Mouse (Mus musculus): ENCODE data around the gene Zfp239. TPM values are rescaled to one million over a fixed set of nuclear protein-coding genes. Genes with fewer than 3 reads are reported as not detected.
A peak's percentile ranks its signal among the peaks of the same experiment; 100 is the strongest.

The Zfp239 gene
- polyA plus RNA-seq, 1 experiment, result 5.1 TPM

GRCm38 (mm10) chr6:117888642-117889096 lies 26.8 kb downstream of the Zfp239 start:
- Histone ChIP-seq H3K27ac (ENCODE audit: insufficient read depth, low read depth, low read length) (no peak overlapping the region), H3K4me1 (ENCODE audit: control insufficient read depth, insufficient read depth, insufficient read length, low read length) (peaks cover 12% of the 10 kb centered on the region), H3K36me3 (ENCODE audit: control insufficient read depth, insufficient read depth, low read length) (no peaks in the 10 kb centered on the region), H3K4me3 (ENCODE audit: low read depth, low read length) (no peak overlapping the region), H3K27me3 (ENCODE audit: control insufficient read depth, insufficient read depth, low read length) (no peaks in the 10 kb centered on the region)
- 71% methylated on average over 2 of the region's 2 CpGs for WGBS
- TF ChIP-seq POLR2A (IDR thresholded peaks at IDR 0.05; ENCODE audit: low read depth, low read length), result no peak
- TF ChIP-seq CTCF (IDR thresholded peaks at IDR 0.05; ENCODE audit: extremely low read depth, insufficient read length, insufficient replicate concordance, low read depth, low read length), result no peak

- no peaks in the 10 kb centered on the region for H3K27me3 ChIP-seq (ENCODE audit: control insufficient read depth, insufficient read depth, low read length)
- 68% methylated on average over 6 of the region's 6 CpGs for WGBS
- no peak overlapping the region for H3K4me3 ChIP-seq (ENCODE audit: low read depth, low read length)
- TF ChIP-seq CTCF (IDR thresholded peaks at IDR 0.05; ENCODE audit: extremely low read depth, insufficient read length, insufficient replicate concordance, low read depth, low read length) (no peak), POLR2A (IDR thresholded peaks at IDR 0.05; ENCODE audit: low read depth, low read length) (no peak)
- H3K4me1 ChIP-seq (ENCODE audit: control insufficient read depth, insufficient read depth, insufficient read length, low read length), result peaks cover 12% of the 10 kb centered on the region
- no peak overlapping the region for H3K27ac ChIP-seq (ENCODE audit: insufficient read depth, low read depth, low read length)
- no peaks in the 10 kb centered on the region for H3K36me3 ChIP-seq (ENCODE audit: control insufficient read depth, insufficient read depth, low read length)
Observed at GRCm38 (mm10) chr6:117890257-117890656, 28.4 kb downstream of the Zfp239 start.

- Histone ChIP-seq H3K36me3 (ENCODE audit: control insufficient read depth, insufficient read depth, low read length) (no peaks in the 10 kb centered on the region), H3K27me3 (ENCODE audit: control insufficient read depth, insufficient read depth, low read length) (no peaks in the 10 kb centered on the region), H3K4me1 (ENCODE audit: control insufficient read depth, insufficient read depth, insufficient read length, low read length) (peaks cover 12% of the 10 kb centered on the region), H3K4me3 (ENCODE audit: low read depth, low read length) (peak overlapping the region; percentile 68), H3K27ac (ENCODE audit: insufficient read depth, low read depth, low read length) (peak overlapping the region; percentile 67)
- 18% methylated on average over 14 of the region's 14 CpGs for WGBS
- no peak for TF ChIP-seq CTCF (IDR thresholded peaks at IDR 0.05; ENCODE audit: extremely low read depth, insufficient read length, insufficient replicate concordance, low read depth, low read length)
- TF ChIP-seq POLR2A (IDR thresholded peaks at IDR 0.05; ENCODE audit: low read depth, low read length), result no peak
Observed at GRCm38 (mm10) chr6:117891369-117892160, 29.7 kb downstream of the Zfp239 start.

GRCm38 (mm10) chr6:117892386-117892785 lies 30.5 kb downstream of the Zfp239 start:
- H3K36me3 ChIP-seq (ENCODE audit: control insufficient read depth, insufficient read depth, low read length), result no peaks in the 10 kb centered on the region
- WGBS, result 66% methylated on average over 3 of the region's 3 CpGs
- no peaks in the 10 kb centered on the region for H3K27me3 ChIP-seq (ENCODE audit: control insufficient read depth, insufficient read depth, low read length)
- TF ChIP-seq POLR2A (IDR thresholded peaks at IDR 0.05; ENCODE audit: low read depth, low read length) (no peak), CTCF (IDR thresholded peaks at IDR 0.05; ENCODE audit: extremely low read depth, insufficient read length, insufficient replicate concordance, low read depth, low read length) (no peak)
- peaks cover 12% of the 10 kb centered on the region for H3K4me1 ChIP-seq (ENCODE audit: control insufficient read depth, insufficient read depth, insufficient read length, low read length)
- H3K4me3 ChIP-seq (ENCODE audit: low read depth, low read length), result no peak overlapping the region
- H3K27ac ChIP-seq (ENCODE audit: insufficient read depth, low read depth, low read length), result no peak overlapping the region

GRCm38 (mm10) chr6:117893435-117893834 lies 31.5 kb downstream of the Zfp239 start:
- no peak for TF ChIP-seq POLR2A (IDR thresholded peaks at IDR 0.05; ENCODE audit: low read depth, low read length)
- no peak for TF ChIP-seq CTCF (IDR thresholded peaks at IDR 0.05; ENCODE audit: extremely low read depth, insufficient read length, insufficient replicate concordance, low read depth, low read length)
- no peak overlapping the region for H3K27ac ChIP-seq (ENCODE audit: insufficient read depth, low read depth, low read length)
- no peaks in the 10 kb centered on the region for H3K36me3 ChIP-seq (ENCODE audit: control insufficient read depth, insufficient read depth, low read length)
- 96% methylated on average over 2 of the region's 2 CpGs for WGBS
- no peaks in the 10 kb centered on the region for H3K27me3 ChIP-seq (ENCODE audit: control insufficient read depth, insufficient read depth, low read length)
- no peak overlapping the region for H3K4me3 ChIP-seq (ENCODE audit: low read depth, low read length)
- H3K4me1 ChIP-seq (ENCODE audit: control insufficient read depth, insufficient read depth, insufficient read length, low read length), result peaks cover 9% of the 10 kb centered on the region

GRCm38 (mm10) chr6:117897800-117898199 lies 35.9 kb downstream of the Zfp239 start:
- WGBS, result 49% methylated on average over 5 of the region's 5 CpGs
- no peaks in the 10 kb centered on the region; the same call in 1 of the 2 replicates for H3K4me1 ChIP-seq (ENCODE audit: control insufficient read depth, insufficient read depth, insufficient read length, low read length)
- H3K36me3 ChIP-seq (ENCODE audit: control insufficient read depth, insufficient read depth, low read length), result no peaks in the 10 kb centered on the region
- no peak overlapping the region for H3K4me3 ChIP-seq (ENCODE audit: low read depth, low read length)
- TF ChIP-seq CTCF (IDR thresholded peaks at IDR 0.05; ENCODE audit: extremely low read depth, insufficient read length, insufficient replicate concordance, low read depth, low read length) (no peak), POLR2A (IDR thresholded peaks at IDR 0.05; ENCODE audit: low read depth, low read length) (no peak)
- H3K27me3 ChIP-seq (ENCODE audit: control insufficient read depth, insufficient read depth, low read length), result no peaks in the 10 kb centered on the region
- H3K27ac ChIP-seq (ENCODE audit: insufficient read depth, low read depth, low read length), result no peak overlapping the region

All from small intestine, adult 2 months (tissue).